Mouse (Mus musculus) cerebellum, postnatal 14 days (tissue): ENCODE measurements at regions not wholly inside any gene's neighbourhood (a gene's known extent, or its start where the extent isn't known, plus 50 kb on each side); places are given as distances from the start of the nearest gene placed in this dataset.

Experiments
- DNase-seq, 2 experiments: peaks; one replicate each; pipeline ENCODE4 v3.0.0; 2021; ENCODE audit warnings: mixed read lengths in 2 of 2

- DNase-seq: no peak
Observed at GRCm38 (mm10) chr13:97705926-97706325, 54.5 kb downstream of the Gm10260 start.

GRCm38 (mm10) chr13:97704541-97704940, 55.9 kb downstream of the Gm10260 start:
- DNase-seq: no peak

DNA sequence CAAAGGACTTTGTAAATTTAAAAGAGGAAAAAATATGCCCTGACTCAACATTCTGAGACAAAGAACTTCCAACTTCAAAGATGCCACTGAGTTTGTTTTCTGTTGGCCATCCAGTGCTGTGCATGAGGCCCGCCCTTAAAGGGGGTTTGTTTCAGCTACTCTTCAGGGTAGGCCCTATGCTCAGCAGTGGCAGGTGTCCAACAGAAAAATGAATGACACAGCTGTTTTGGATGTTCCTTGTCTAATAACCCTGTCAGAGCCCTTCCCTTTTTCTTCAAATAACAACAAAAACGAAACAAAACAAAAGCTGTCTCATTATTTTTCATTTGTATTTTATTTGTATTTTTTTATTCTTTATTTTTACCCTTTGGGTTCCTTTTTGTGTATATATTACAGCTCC, 61.5 kb downstream of the Gm10260 start:
- no peak for DNase-seq

DNA sequence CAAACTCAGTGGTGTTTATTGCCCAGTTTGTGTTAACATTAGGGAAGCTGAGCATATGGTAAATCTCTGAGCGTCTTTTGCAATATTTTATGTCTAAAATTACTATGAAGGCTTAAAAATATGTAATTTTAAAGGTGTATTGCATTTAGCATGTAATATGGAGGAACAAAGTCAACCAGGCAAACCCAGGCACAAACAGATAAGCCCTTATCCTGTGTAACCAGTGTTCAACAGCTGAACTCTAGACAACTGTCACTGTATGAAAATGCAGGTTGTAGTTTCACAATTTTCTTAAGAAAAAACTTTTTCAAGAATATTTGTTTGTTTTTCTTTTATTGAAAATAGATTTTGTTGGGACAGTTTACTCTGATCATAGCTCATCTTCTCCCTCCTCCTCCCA, 62.1 kb downstream of the Gm10260 start:
- DNase-seq: no peak

- no peak for DNase-seq
Observed at GRCm38 (mm10) chr13:97697262-97697661, 63.2 kb downstream of the Gm10260 start.

GRCm38 (mm10) chr13:97695022-97695421, 65.4 kb downstream of the Gm10260 start:
- no peak for DNase-seq

DNA sequence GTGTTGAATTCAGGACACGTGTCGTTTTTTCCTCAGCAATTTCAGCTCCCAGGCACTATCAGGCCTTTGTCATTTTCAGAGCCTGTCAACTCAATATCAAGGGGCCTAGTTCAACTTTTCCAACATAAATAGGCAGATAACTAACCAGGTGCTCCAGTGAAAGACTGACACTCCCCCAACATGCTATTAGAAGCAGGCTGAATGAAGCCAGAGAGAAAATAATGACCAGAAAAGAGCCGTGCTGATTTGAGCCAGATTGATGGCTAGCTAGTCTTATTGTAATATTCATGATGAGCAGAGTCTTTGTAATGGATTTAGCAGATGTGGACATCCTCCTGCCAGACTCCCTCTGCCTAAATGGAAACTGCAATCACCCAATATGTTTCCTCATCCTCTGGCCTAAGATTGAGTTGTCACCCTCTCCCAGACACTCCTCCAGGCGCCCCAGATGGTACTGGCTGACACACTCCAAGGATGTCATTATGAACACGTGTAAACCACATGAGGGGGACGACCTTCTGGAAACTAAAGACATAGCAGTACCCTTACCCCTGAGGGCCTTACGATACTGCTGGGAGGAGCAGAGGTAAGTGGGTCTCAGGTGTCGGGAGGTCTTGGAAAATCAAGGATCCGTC, 66.0 kb downstream of the Gm10260 start:
- no peak for DNase-seq

DNA sequence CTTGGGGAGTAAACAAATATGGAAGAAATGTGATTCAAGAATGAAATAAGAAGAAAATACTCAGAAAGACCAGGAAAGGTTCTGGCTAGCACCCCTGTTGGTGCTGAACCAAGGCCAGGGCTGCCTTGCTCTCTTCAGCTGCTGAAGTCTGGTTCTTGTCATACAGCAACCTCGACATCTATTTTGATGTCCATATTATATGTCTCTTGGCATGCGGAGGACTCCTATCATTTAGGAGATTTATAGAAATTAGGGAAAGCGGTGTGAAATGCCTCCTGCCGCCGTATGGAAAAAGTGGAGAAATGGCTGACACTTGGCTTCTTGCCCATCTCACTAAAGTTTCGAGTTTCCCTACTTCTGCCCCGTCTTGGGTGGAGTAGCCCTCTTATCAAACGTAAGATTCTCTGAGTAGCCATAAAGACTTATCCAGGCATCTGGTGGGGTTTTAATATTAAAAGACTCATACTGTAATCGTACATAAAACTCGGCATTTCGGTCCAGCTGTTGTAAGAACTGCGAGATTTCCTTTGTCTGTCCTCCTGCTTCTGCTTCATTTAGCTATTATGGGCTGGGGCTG, 72.0 kb downstream of the Gm10260 start:
- no peak for DNase-seq

GRCm38 (mm10) chr13:97683836-97684235, 76.6 kb downstream of the Gm10260 start:
- DNase-seq: no peak

GRCm38 (mm10) chr13:97681228-97681987, 79.0 kb downstream of the Gm10260 start:
- DNase-seq: no peak

GRCm38 (mm10) chr13:97680283-97680896, 80.0 kb downstream of the Gm10260 start:
- peak in 1 of 2 experiments; percentile 13 for DNase-seq

- DNase-seq: no peak
Observed at GRCm38 (mm10) chr13:97678991-97679390, 81.4 kb downstream of the Gm10260 start.

- no peak for DNase-seq
Observed at GRCm38 (mm10) chr13:97676536-97677048, 83.8 kb downstream of the Gm10260 start.

DNA sequence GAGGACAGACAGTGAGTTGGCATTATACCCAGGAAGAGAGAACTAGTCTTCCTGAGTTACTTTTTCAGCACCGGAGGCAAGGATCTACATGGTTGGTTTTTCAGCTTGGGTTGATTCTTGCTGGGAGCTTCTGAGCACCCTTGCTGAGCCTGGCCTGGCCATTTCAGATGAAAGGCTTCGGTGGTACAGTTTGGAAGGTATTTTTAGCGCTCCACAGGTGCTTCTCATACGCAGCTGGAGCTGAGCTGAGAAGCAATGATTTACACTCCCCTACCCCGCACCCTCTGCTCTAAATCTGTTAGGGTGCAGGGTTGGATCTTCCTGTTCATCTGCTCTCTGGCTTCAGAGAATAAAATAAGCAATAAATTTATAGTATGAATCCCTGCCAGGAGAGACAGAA, 87.3 kb downstream of the Gm10260 start:
- DNase-seq: no peak

DNA sequence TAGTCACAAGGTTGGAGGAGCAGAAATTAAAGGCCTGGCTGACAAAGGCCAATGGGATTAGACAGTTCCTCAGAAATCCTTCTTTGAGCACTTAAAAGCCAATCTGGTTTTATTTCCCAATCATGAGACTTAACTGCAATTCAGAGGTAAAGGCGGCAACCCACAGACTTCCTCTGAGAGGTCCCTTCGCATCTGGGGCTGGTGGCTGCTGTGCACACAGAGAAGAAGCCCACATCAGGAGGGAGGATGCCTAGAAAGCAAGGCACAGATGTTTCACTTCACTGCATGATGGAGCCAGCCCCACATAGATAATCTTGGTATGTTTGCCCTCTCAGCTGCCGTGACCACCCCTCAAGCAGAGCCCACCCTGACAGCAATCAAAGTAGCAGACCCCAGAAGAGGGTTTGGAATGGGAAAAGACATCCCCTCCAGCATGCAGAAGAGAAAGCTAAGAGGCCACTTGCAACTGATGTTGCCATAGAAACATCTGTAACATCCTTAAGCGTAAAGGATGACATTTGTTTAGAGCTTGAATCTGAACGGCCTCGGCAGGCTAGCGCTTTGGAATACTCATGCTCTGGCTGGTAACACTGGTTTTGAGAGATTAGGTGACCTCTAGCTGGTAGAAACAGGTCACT, 88.3 kb downstream of the Gm10260 start:
- DNase-seq: no peak

DNA sequence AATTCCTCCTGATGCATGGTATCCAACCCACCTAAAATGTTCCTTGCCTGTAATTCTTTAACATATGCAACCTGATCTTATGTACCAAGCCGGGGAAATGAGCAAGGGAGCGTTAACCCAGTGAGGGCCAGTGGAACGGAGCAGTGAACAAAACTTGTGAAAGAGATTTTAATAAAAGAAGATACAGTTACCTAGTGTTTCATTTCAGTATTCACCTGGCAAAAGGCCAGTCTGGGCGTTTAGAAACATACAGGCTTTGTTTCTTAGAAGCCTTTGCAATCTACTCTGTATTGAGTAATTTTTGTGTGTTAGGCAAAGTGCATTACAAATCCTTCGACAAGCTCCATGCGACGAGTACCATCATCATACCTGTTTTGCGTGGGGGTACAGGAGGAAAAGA, 91.1 kb downstream of the Gm10260 start:
- no peak for DNase-seq

- peak in 1 of 2 experiments; percentile 13 for DNase-seq
Observed at GRCm38 (mm10) chr13:97668910-97669309, 91.5 kb downstream of the Gm10260 start.

DNA sequence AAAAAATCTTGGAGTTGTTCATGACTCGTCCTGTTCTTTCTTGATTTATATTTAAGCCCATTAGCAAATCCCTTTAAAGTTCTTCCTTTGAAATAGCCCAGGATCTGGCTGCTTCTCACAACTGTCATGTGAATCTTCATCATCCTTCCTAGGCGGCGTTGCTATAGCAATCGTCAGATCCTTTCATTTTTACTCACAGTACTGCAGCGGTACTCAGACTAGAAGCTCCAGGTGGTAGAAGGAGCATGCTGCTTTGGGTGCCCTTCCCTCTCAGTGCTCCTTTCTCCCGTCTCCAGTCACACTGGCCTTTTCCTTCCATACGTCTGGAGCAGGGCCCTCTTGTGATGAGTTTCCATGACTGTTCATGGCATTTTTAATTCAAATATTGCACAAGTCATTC, 93.1 kb downstream of the Gm10260 start:
- no peak for DNase-seq

DNA sequence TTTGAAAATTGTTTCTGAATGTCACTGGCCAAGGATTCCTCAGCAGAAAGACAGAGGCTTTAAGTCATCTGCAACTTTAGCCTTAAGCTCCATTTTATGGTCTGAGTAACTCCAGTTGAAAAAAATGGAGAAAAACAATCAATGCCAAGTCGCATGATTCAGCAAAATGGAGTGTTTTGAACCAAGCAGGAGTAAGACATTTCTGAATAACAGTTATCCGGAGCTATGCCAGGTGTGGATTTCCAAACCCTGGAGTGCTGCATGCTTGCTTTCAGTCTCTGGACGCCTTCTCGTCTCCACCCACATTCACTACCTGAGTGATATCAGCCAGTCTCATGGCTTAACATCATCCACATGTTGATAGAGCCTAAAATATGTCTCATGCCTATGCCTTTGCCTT, 93.7 kb downstream of the Gm10260 start:
- no peak for DNase-seq

GRCm38 (mm10) chr13:97665226-97665625, 95.2 kb downstream of the Gm10260 start:
- DNase-seq: no peak

DNA sequence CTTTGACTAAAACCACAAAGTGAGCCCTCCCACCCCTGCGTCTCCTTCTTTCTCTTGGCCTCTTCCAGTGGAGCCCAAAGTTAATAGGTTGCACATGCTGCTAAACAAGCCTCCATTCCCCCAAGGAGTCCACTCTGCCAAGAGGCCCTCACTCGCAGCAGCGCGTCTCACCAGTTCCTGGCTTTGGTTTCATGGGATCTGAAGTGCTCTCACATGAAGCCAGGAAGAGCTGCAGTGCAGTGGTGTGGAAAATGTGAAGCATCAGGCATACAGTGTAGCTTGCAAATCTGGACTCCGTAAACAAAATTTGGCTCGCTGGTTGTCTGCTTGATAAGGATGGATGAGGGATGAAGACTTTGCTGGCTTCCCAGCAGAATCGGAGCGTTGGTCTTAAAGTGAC, 97.7 kb downstream of the Gm10260 start:
- DNase-seq: peak; percentile 56 to 66

DNA sequence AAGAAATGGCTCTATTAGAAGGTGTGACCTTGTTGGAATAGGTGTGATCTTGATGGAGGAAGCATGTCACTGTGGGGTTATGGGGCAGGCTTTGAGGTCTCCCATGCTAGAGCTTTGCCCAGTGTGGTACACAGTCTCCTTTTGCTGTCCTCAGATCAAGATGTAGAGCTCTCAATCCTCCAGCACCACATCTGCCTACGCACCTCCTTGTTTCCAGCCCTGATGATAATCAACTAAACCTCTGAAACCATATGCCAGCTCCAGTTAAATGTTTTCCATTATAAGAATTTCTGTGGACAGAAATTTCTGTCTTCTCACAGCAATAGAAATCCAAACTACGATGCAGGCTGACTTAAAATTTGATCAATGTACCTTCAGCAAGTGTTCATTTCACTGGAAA, 103.8 kb downstream of the Gm10260 start:
- no peak for DNase-seq

DNA sequence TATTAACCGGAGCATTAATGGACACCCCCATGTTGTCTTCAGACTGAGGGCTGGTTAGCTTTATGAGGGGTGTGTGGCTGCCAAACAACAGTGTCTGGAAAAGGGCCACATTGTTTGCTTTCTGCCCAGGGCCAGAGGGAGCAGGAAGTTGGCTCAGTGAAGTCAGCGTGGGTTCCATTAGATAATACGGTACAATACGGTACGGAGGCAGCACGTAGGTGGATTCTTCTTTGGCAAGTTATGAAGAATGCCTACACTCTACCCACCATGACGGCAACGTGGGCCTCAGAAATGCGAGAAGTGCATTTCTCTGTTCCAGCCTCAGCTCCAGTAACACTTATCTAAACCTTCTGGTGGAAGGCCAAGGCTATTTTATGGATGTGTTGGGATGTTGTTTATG, 108.2 kb downstream of the Gm10260 start:
- no peak for DNase-seq
